In genomic region chr7:119789024-119789423, GRCm38 (mm10) we compare ENCODE assay signal across 18 mouse cellular contexts. TPM values are rescaled to one million over a fixed set of nuclear protein-coding genes. Genes with fewer than 3 reads are reported as not detected.
"Had no signal": no experiment of that assay in that cellular context is flagged by ENCODE, and none has a peak within 500 bp of the region (broad histone marks: within the 10 kb centered on the region; RNA-seq: fewer than 3 reads in every experiment).

No protein-coding gene starts in this region.

- H3K9ac ChIP-seq: lung, embryonic 15.5 days; midbrain, embryonic 13.5 days; midbrain, embryonic 15.5 days; neural tube, embryonic 12.5 days had no signal

- H3K4me2 ChIP-seq: lung, embryonic 15.5 days; midbrain, embryonic 11.5 days; midbrain, embryonic 13.5 days; midbrain, embryonic 15.5 days; neural tube, embryonic 12.5 days had no signal

- H3K27me3 ChIP-seq: lung, embryonic 15.5 days; megakaryocyte, embryonic 14.5 days; midbrain, embryonic 13.5 days; midbrain, embryonic 15.5 days; neural tube, embryonic 12.5 days had no signal

- H3K9me3 ChIP-seq: lung, embryonic 15.5 days; megakaryocyte, embryonic 14.5 days; midbrain, embryonic 13.5 days; midbrain, embryonic 15.5 days; neural tube, embryonic 12.5 days had no signal

- ATAC-seq: lung, postnatal 0 days; midbrain, embryonic 13.5 days; midbrain, embryonic 15.5 days had no signal

- DNase-seq: lung, adult 2 months; lung, postnatal 14 days; lung, postnatal 36 days; right cerebral cortex, postnatal 14 days; thymus, postnatal 14 days; thymus, postnatal 36 days had no signal

- H3K4me3 ChIP-seq: lung, embryonic 15.5 days; megakaryocyte, embryonic 14.5 days; midbrain, embryonic 13.5 days; midbrain, embryonic 15.5 days; neural tube, embryonic 12.5 days had no signal

- H3K27ac ChIP-seq: lung, embryonic 15.5 days; macrophage; midbrain, embryonic 13.5 days; midbrain, embryonic 15.5 days; neural tube, embryonic 12.5 days had no signal

RNA-seq across cellular contexts. Expression of gene Acsm3, which starts 28.3 kb away (rescaled TPM):
- total RNA-seq: megakaryocyte progenitor cell, adult 5-6 weeks; midbrain, postnatal 0 days; neutrophil, adult 5-6 weeks had no signal
- polyA plus RNA-seq: lung, postnatal 0 days; macrophage; midbrain, embryonic 15.5 days; spleen, adult 2 months had no signal
